Mouse (Mus musculus) limb, embryonic 10.5 days (tissue): Measurements from ENCODE around the gene Cox10. TPM values are rescaled to one million over a fixed set of nuclear protein-coding genes. Genes with fewer than 3 reads are reported as not detected.

Experiments used
- DNase-seq: peaks from one replicate; pipeline ENCODE4 v3.0.0-alpha.2; 2017; ENCODE audit warnings: low spot score
- H3K27ac ChIP-seq: fragments of 300-500 bp; sonication (generic); 2 replicates; pipeline ENCODE4 v1.5.1; 2016; ENCODE audit warnings: mild to moderate bottlenecking
- H3K27me3 ChIP-seq: fragments of 300-500 bp; sonication (generic); 2 replicates; pipeline ENCODE4 v1.6.1; 2016; ENCODE audit warnings: low read depth, mild to moderate bottlenecking; ENCODE audit not compliant: poor library complexity, severe bottlenecking
- H3K36me3 ChIP-seq: fragments of 300-500 bp; sonication (generic); 2 replicates; pipeline ENCODE4 v1.6.1; 2016; ENCODE audit warnings: mild to moderate bottlenecking, moderate library complexity
- H3K4me1 ChIP-seq: fragments of 300-500 bp; sonication (generic); 2 replicates; pipeline ENCODE4 v1.6.1; 2016
- H3K4me3 ChIP-seq: fragments of 300-500 bp; sonication (generic); 2 replicates; pipeline ENCODE4 v1.5.1; 2016; ENCODE audit warnings: mild to moderate bottlenecking, moderate library complexity
- H3K9me3 ChIP-seq: fragments of 300-500 bp; sonication (generic); replicated peaks from 2 replicates; pipeline ENCODE4 v1.6.1; 2016; ENCODE audit warnings: mild to moderate bottlenecking
- WGBS: fragments of 180-500 bp; shearing (Covaris S2); methylation state at CpG from one replicate; pipeline ENCODE4 v1.1.7; 2016; 5-methylcytosine and 5-hydroxymethylcytosine counted together
- polyA plus RNA-seq: library from polyadenylated mRNA; unstranded; fragments of >200 nt; fragmentation: Nextera tagmentation; extraction: Ambion mirVana; gene quantifications from 2 replicates; pipeline ENCODE4 v1.2.1, GENCODE M21; 2016

Cox10 gene
- polyA plus RNA-seq, 1 experiment from 2014 or later = 30.8 TPM

GRCm38 (mm10) chr11:63986710-63987109, 92.6 kb downstream of the Cox10 start:
- WGBS = 62% methylated on average over 4 of the region's 4 CpGs
- Histone ChIP-seq H3K36me3 (0 out of 2 replicates have a peak, but pooled peaks cover 3% of the 10 kb centered on the region), H3K4me3 (no peak overlapping the region), H3K9me3 (no peaks in the 10 kb centered on the region), H3K27me3 (no peaks in the 10 kb centered on the region), H3K27ac (no peak overlapping the region), H3K4me1 (peaks cover 31% of the 10 kb centered on the region)
- DNase-seq = no peak

GRCm38 (mm10) chr11:63985481-63985880, 93.8 kb downstream of the Cox10 start:
- DNase-seq = no peak
- Histone ChIP-seq H3K27ac (0 out of 2 replicates have a peak overlapping the region, but pooled peaks have one; percentile 10), H3K4me3 (no peak overlapping the region), H3K36me3 (0 out of 2 replicates have a peak, but pooled peaks cover 3% of the 10 kb centered on the region), H3K27me3 (0 out of 2 replicates have a peak, but pooled peaks cover 3% of the 10 kb centered on the region), H3K4me1 (peaks cover 20% of the 10 kb centered on the region), H3K9me3 (no peaks in the 10 kb centered on the region)
- 56% methylated on average over 6 of the region's 6 CpGs for WGBS

DNA sequence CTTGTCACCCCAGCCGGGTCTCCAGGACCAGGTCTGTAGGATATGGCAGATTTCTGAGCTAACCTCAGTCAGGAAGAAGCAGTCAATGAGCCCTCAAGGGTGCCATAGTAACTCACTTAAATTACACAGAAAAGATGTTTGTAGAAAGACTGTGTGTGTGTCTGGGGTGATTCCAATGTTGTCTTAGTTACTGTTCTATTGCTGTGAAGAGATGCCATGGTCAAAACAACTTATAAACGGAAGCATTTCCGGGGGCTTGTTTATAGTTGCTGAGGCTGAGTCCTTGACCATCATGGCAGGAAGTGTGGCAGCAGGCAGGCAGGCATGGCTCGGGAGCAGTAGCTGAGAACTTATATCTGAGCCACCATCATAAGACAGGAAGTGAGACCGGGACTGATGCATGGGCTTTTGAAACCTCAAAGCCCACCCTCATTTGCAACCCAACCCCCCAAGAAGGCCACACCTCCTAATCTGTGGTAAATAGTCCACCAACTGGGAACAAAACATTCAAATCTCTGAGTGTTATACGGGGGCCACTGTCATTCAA, 94.6 kb downstream of the Cox10 start:
- Histone ChIP-seq H3K9me3 (no peaks in the 10 kb centered on the region), H3K27me3 (0 out of 2 replicates have a peak, but pooled peaks cover 3% of the 10 kb centered on the region), H3K36me3 (0 out of 2 replicates have a peak, but pooled peaks cover 3% of the 10 kb centered on the region), H3K27ac (no peak overlapping the region), H3K4me1 (peaks cover 20% of the 10 kb centered on the region), H3K4me3 (no peak overlapping the region)
- no peak for DNase-seq
- WGBS = 79% methylated on average over 6 of the region's 6 CpGs

GRCm38 (mm10) chr11:63977741-63978140, 101.5 kb downstream of the Cox10 start:
- H3K4me3 ChIP-seq = no peak overlapping the region
- H3K27ac ChIP-seq = no peak overlapping the region
- no peak for DNase-seq
- peaks cover 27% of the 10 kb centered on the region for H3K36me3 ChIP-seq
- WGBS = 64% methylated on average over 2 of the region's 2 CpGs
- no peaks in the 10 kb centered on the region for H3K9me3 ChIP-seq
- H3K27me3 ChIP-seq = 0 out of 2 replicates have a peak, but pooled peaks cover 3% of the 10 kb centered on the region
- H3K4me1 ChIP-seq = peaks cover 30% of the 10 kb centered on the region

GRCm38 (mm10) chr11:63976775-63977174, 102.5 kb downstream of the Cox10 start:
- peaks cover 27% of the 10 kb centered on the region for H3K36me3 ChIP-seq
- DNase-seq = no peak
- 93% methylated on average over 2 of the region's 2 CpGs for WGBS
- H3K27ac ChIP-seq = no peak overlapping the region
- peaks cover 24% of the 10 kb centered on the region for H3K4me1 ChIP-seq
- no peaks in the 10 kb centered on the region for H3K9me3 ChIP-seq
- no peak overlapping the region for H3K4me3 ChIP-seq
- H3K27me3 ChIP-seq = 0 out of 2 replicates have a peak, but pooled peaks cover 3% of the 10 kb centered on the region

DNA sequence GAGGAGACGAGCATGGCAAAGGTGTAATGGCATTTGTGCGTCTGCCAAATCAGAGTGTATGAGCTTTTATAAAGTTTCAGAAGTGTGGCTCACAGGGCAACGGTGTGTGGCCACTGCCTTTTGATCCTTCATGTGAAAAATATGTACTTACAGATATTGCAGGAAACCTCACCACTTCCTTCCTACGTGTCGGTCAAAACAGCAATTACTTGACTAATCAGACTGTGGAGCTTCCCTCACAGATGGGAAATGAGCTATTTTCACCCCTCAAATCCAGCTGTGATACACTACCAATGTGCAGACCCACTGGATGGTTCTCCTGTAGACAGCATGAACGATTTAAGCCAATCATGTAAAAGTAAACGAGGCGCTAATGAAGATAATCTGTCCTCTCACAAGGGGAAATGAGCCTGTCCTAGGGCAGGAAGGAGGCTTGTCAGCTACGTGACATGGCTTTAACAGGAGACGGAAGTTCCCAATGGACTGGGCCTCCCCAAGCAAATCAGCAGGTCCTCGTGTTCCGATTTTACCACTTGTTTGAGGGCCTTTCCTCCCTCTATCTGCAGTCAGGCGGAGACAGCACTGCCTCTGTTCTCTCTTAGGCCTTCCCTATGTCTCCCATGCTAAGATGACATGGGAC, 103.9 kb downstream of the Cox10 start:
- no peak overlapping the region for H3K27ac ChIP-seq
- no peaks in the 10 kb centered on the region for H3K9me3 ChIP-seq
- H3K4me3 ChIP-seq = no peak overlapping the region
- 78% methylated on average over 13 of the region's 13 CpGs for WGBS
- DNase-seq = no peak
- H3K4me1 ChIP-seq = peaks cover 24% of the 10 kb centered on the region
- H3K27me3 ChIP-seq = no peaks in the 10 kb centered on the region
- H3K36me3 ChIP-seq = peaks cover 31% of the 10 kb centered on the region

- peaks cover 31% of the 10 kb centered on the region for H3K4me1 ChIP-seq
- no peak overlapping the region for H3K4me3 ChIP-seq
- WGBS = 80% methylated on average over 2 of the region's 2 CpGs
- H3K27me3 ChIP-seq = no peaks in the 10 kb centered on the region
- no peak overlapping the region for H3K27ac ChIP-seq
- no peak for DNase-seq
- H3K36me3 ChIP-seq = peaks cover 32% of the 10 kb centered on the region
- H3K9me3 ChIP-seq = no peaks in the 10 kb centered on the region
Observed at GRCm38 (mm10) chr11:63973973-63974372, 105.3 kb downstream of the Cox10 start.

- no peak for DNase-seq
- peaks cover 32% of the 10 kb centered on the region for H3K36me3 ChIP-seq
- H3K9me3 ChIP-seq = no peaks in the 10 kb centered on the region
- 88% methylated on average over 9 of the region's 9 CpGs for WGBS
- H3K27ac ChIP-seq = no peak overlapping the region
- no peaks in the 10 kb centered on the region; the same call in 1 of the 2 replicates for H3K27me3 ChIP-seq
- no peak overlapping the region for H3K4me3 ChIP-seq
- peaks cover 41% of the 10 kb centered on the region for H3K4me1 ChIP-seq
Observed at GRCm38 (mm10) chr11:63971462-63971861, 107.8 kb downstream of the Cox10 start.

DNA sequence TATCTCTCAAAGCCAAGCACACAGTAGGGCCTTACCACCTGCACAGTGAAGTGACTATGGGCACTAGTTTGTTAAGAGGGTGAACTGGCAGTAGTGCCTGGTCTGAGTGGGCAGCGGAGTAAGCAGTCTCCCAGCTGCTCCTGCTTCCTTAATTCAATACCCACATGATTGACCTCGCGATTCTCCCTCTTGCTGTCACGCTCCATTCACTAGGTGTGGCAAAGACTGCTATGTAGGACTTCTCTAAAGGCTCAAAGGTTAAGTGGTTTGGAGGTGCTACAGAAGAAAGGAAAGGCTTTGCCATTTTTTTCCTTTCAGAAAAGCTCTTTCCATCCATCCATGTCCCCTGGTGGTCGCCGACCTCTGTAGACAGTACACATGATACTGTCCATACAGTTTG, 108.5 kb downstream of the Cox10 start:
- WGBS = 96% methylated on average over 6 of the region's 6 CpGs
- no peak overlapping the region for H3K4me3 ChIP-seq

GRCm38 (mm10) chr11:63969205-63969910, 109.9 kb downstream of the Cox10 start:
- no peaks in the 10 kb centered on the region for H3K9me3 ChIP-seq
- H3K27me3 ChIP-seq = no peaks in the 10 kb centered on the region; the same call in 1 of the 2 replicates
- H3K27ac ChIP-seq = peak overlapping the region; percentile 9; the same call in 1 of the 2 replicates
- 49% methylated on average over 11 of the region's 11 CpGs for WGBS
- H3K36me3 ChIP-seq = peaks cover 19% of the 10 kb centered on the region
- H3K4me3 ChIP-seq = no peak overlapping the region
- H3K4me1 ChIP-seq = peaks cover 39% of the 10 kb centered on the region
- DNase-seq = no peak

More for the DNA sequence above, 108.5 kb downstream of the Cox10 start:
- Histone ChIP-seq H3K4me1 (peaks cover 40% of the 10 kb centered on the region), H3K27me3 (no peaks in the 10 kb centered on the region; the same call in 1 of the 2 replicates), H3K27ac (no peak overlapping the region), H3K36me3 (peaks cover 25% of the 10 kb centered on the region), H3K9me3 (no peaks in the 10 kb centered on the region)
- DNase-seq = no peak

DNA sequence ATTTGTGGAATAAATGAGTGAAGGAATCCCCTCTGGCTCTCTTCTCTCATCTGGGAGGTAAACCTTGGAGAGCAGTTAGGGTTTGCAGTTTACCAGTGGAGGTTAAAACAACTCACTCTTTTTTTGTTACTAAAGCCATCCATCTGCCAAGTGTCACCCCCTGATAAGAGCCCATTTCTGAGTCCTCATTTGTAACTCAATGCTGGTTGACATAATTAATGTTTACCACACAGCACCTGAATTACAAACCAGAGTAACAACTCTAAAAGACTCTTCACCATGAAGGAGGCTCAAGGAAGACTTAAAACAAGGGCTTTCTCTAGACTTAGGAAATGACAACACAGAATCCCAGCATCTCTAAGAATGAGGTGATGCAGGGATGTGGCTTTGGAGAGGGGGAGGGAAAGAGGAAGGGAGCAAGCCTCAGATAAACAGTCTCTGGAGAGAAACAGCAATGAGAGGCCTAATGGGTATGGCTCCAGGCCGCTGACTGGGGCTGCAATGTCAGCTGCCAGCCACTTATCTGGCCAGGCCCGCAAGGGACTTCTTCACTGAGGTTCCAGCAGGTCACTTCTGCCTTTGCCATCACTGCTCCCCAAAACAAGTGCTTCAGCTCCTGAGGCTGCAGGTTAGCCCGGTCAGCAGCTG, 110.8 kb downstream of the Cox10 start:
- Histone ChIP-seq H3K9me3 (no peaks in the 10 kb centered on the region), H3K27me3 (no peaks in the 10 kb centered on the region; the same call in 1 of the 2 replicates), H3K36me3 (peaks cover 19% of the 10 kb centered on the region), H3K4me1 (peaks cover 39% of the 10 kb centered on the region), H3K4me3 (no peak overlapping the region), H3K27ac (no peak overlapping the region)
- DNase-seq = no peak
- 31% methylated on average over 3 of the region's 3 CpGs for WGBS

DNA sequence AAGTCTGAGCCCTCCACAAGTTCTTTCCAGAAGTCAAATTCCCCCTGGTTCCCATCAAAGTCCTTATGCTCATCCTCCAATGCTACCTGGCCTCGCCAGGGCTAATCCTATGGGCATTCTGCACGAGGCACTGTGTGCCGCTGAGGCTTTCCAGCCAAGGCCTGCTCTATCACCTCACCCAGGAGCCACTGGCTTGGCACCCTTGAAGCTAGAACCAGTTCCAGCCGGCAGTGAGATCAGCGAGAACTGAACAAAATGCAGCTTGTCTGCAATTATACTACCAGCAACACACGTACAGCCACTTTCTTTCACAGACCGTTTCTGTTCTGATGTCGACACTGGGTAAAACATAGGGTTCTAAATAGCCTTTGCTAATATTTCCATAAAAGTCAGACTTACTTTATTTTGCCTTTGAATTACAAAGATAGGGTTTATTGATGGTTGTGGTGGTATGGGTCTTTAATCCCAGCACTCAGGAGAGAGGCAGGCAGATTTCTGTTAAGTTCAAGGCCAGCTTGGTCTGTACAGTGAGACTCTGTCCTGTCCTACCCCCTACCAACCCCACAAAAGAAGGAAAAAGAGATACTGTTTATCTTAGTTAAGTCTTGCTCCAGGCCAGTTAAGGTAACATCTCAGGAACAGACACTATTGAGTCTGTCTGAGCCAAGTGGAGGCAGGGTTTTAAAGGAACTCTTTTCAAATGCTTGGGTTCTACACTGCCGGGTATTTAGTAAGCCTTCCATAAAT, 111.5 kb downstream of the Cox10 start:
- peaks cover 16% of the 10 kb centered on the region for H3K36me3 ChIP-seq
- H3K4me3 ChIP-seq = no peak overlapping the region
- no peaks in the 10 kb centered on the region for H3K9me3 ChIP-seq
- no peaks in the 10 kb centered on the region; the same call in 1 of the 2 replicates for H3K27me3 ChIP-seq
- H3K4me1 ChIP-seq = peaks cover 39% of the 10 kb centered on the region
- peak overlapping the region; percentile 27; the same call in 1 of the 2 replicates for H3K27ac ChIP-seq
- 81% methylated on average over 9 of the region's 9 CpGs for WGBS
- no peak for DNase-seq
